Mouse (Mus musculus) cerebellum, postnatal 25 days (tissue): ENCODE results near the gene Olfr399.
A peak's percentile ranks its signal among the peaks of the same experiment; 100 is the strongest.

Experiments used
- DNase-seq, 2 experiments: peaks; one replicate each; pipeline ENCODE4 v3.0.0; 2021; ENCODE audit warnings: mixed read lengths in 2 of 2

Gene Olfr399

DNA sequence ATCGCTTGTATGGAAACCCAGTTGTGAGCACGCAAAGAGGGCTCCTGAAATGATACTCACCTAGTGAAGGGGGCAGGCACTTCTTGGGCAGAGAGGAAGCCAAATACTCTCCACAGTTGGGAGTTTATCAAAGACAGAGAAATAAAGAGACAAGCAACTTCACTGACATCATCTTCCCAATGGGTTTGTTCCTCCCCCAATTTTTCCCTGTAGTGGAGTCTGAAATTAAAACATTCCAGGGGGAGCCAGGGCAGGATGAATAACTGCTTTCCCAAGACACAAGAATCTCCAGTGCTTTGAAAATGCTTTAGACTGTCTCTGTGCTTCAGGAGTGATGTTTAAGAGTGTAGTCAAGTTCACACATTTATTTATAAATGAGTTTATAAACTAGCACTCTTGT lies at the start of gene Olfr399, which contains the start of gene Olfr139:
Gene Olfr399, minus strand, starts transcription at position 165 of the 400 bp plus-strand sequence.
Gene Olfr139, minus strand, starts transcription at position 101 of the 400 bp plus-strand sequence.
- no peak for DNase-seq

DNA sequence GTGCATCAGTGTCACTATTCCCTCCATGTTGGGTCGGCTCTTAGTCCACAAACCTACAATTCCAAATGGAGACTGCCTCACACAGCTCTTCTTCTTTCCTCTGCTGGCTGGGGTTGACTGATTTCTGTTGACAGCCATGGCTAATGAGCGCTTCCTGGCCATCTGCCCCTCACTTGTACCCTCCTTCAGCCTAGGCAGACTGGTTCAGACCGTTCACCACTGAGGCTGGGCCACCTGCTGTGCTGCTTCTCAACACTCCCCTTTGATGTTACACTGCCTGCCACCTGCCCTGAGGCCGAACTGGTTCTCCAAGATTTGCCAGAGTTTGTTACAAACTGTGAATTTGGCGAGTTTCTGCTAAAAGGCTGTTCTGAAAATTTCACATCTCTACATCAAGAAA lies 48.7 kb upstream of the Olfr399 start:
- peak in 1 of 2 experiments; percentile 5 for DNase-seq

DNA sequence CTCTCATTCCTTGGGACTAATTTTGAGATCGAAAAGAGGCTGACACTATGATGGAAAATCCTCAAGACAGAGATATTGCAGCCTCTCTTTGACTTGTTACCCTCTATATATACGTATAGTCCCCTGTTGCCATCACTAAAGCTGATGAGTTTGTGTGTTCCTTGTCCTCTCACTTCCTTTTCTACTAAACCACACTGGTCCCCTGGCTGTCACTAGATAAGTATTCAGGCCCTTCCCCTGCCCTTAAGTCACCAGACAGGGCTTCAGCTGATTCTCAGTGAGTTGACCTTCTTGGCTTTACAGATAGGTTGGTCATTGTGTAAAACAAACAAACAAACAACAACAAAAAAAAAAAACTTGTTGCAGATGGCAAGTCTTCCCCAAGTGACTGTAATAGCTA lies 45.1 kb upstream of the Olfr399 start:
- no peak for DNase-seq

DNA sequence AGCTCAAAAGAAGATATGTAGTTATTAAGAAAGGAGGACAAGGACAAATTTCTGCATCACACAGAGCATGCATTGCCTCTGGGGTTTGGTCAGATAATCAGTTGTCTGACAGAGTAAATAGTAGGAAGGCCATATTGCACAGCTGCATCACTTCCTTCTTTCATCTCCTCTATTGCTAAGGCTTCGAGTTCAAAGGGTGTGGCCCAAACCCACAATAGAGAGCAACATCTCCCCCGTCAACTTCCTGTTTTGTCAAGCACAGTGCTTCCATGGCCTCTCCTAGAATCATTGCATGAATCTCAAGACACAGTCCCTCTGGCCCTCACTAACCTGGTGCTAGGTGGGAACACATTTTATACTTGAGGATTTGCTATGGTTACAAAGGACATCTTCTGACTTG lies 44.3 kb upstream of the Olfr399 start:
- DNase-seq: no peak

DNA sequence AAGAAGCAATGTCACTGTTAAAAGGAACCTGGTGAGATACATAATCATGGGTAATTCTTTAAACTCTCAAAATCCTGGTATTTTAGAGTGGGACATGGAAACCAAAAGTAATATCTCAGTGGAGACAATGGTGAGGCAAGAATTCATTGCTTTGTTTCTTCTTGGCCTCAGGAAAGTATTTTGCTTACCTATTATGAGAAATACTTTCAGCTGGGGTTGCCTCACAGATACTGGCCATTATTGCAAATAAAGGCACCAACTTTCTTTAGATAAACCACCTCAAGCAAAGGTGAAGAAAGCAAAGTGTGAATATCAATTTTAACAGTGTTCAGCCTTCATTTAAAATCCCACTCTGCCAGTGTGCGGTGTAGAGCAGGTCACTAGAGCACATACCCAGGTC lies 13.2 kb upstream of the Olfr399 start, which contains the start of gene Zfp616:
Gene Zfp616, plus strand, starts transcription at position 301 of the 400 bp plus-strand sequence.
- DNase-seq: no peak

DNA sequence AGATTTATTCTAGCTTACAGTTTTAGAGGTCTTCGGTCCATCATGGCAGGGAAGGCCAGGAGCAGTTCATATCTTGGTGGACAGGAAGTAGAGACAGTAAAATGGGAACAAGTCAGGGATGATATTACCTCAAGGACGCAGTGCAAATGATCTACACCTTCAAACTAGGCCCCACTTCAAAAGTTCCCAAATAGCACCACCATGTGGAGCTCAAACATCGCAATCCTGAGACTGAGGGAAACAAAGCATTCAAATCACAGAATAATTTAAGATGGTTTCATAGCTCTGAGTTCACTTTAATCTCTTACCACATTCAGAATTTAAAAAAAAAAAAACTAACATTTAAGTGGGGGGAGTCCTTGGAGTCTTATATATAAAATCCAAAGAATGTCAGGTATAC lies 5.1 kb downstream of the Olfr399 start:
- DNase-seq: no peak
